Mouse (Mus musculus) hematopoietic stem cell, adult 5-6 weeks (primary cell): ENCODE measurements at regions not wholly inside any gene's neighbourhood (a gene's known extent, or its start where the extent isn't known, plus 50 kb on each side); places are given as distances from the start of the nearest gene placed in this dataset.
A peak's percentile ranks its signal among the peaks of the same experiment; 100 is the strongest.
"Not testable (repeated sequence)": the region's sequence is repeated elsewhere in the genome, so short reads cannot be mapped to it uniquely, and the experiment has no call there.

ENCODE experiments used
- ATAC-seq, 2 experiments: fragments of 125-278 bp in 1 of 2; replicated peaks in 1 of 2; 2 replicates each; pipeline ENCODE4 v1.8.0; 2016 to 2017; ENCODE audit warnings: inconsistent platforms in 2 of 2, mild to moderate bottlenecking in 2 of 2, moderate number of reproducible peaks in 2 of 2, low read depth in 1 of 2, moderate TSS enrichment in 1 of 2; ENCODE audit not compliant: low FRiP score in 2 of 2, poor library complexity in 2 of 2, severe bottlenecking in 2 of 2, insufficient read depth in 1 of 2, low TSS enrichment in 1 of 2

DNA sequence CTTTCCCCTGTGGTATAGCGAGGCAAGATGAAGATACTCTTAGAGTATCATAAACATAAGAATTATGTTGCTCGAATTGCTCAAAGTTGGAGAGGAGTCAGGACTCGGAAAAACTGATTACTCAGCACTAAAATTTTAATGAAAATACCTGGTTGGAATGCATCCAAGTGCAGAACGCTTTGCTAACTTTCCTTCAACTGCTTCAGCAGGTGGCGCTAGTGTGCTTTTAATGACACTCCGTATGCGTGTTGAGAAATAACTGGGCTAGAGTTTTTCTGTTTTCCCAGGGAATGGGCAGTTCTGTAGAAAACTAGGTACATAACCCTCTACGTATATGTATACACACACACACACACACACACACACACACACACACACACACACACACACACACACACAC lies 221.0 kb downstream of the Grxcr1 start:
- peak; percentile 37 to 42; a peak in 1 of 4 replicates for ATAC-seq

DNA sequence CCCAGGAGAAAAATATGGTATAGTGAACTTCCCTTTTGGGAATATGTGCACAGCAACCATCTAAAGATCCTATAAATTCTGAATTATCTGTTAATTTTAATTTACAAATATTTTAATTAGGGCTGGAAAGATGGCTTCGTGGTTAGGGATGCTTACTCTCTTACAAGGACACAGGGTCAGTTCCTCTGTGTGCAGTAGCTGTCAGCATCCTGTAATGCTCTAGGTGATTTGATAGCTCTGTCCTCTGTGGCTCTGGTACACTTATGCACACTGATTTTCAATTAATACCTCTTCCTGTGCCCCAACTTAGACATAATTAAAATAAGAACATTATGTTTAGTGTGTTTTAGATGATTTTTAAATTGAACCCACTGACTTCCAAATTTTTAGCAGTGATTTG lies 221.8 kb downstream of the Grxcr1 start:
- ATAC-seq = no peak

DNA sequence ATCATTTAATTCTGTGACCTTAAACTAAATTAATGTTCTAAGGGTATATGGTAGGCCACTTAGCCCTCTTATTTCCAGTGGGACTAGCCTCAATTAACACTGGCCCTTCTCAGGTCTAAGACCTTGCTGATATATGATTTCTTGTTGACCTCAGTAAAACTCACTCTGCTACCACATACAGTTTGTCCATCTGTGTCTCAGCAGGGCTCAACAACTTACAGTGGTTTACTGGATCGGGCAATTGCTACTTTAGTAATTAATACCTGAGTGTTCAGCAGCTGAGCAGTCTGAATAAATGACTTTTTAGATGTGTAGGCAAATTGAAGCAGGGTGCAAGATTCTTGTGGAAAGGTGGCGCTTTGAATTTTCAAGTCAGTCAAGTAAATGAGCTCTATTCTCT lies 222.5 kb downstream of the Grxcr1 start:
- no peak for ATAC-seq

DNA sequence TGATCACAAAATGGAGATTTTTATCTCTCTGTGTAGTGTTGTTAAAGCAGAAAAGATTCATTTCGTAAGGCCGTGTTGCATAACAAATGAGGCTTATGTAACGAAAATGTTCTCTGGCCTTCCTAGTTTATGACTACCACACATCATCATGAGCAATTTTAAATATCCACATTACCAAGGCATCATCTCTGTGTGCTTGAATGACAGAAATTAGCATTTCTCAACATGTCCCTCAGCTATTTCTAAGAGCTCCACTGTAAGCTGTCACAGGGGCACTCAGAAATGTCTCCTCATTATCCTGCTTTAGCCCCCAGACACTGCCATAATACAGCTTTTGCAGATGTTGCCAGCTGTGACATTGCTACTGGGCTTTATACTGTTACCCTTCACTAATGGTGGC lies 232.6 kb downstream of the Grxcr1 start:
- ATAC-seq = no peak

DNA sequence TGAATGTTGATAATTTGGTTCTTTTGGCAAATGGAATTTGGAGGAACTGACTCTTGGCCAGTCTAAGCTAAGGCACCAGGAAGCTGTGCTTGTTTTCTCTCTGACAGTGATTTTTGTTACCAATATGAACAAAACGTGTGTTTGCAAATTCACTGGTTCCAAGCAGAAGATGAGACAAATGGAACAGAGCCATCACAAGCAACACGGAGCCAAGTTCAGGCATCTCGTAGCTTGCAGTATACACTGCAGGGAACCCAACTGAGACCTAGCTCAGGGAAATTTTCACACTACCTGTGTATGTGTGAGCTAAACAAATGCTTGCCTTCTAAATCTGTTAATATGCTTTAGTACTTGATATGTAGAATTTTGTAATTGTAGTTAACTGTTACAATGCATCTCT lies 242.6 kb downstream of the Grxcr1 start:
- no peak for ATAC-seq

DNA sequence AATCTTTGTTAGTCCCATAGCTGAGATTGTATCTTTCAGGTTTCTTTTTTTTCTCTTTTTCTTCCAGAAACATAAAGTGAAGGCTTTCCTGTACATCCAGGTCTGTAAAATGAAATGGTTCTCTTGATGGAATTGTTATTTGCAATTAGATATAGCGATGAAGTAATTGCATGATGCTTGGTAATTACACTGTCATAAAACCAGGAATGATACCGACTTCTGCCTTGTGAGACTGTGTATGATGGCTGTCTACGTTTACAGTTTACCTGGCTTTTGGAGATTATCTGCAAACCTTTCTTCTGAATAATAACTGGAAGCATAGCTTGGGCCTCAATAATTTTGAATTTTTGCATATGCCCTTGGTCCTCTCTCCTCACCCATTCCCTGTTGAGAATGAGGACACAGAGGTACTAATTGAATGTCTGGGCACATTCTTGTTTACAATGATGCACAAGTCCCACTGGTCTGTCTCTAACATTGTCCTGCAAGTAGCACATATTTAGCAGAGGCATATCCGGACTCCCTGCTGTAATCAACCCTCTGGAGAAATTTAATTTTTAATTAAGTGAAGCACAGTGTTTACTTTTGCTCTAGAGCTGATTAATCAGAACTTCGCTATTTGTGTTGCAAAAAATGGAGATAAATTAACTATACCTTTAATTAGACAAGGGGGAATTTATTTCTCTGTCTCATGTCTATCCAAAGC lies 244.1 kb downstream of the Grxcr1 start:
- no peak for ATAC-seq

DNA sequence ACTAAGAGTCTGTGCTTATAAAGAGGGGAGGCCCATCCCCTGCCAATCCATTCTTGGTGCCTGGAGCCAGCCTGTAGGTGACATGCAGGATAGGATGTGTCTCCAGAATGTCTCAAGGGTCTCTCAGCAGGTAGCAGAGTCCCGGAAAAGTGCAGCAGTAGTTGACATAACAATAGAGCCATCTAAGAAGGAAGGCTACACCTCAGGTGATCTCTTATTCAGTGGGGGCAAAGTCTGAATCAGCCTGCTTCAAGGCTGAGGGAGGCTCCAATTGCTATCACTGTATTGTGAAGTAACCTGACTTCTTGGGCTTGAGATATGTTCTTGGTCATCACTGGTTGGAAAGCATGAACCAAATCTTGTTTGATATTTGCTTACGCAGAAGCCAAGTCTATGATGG lies 264.1 kb downstream of the Grxcr1 start:
- ATAC-seq = not testable (repeated sequence)

DNA sequence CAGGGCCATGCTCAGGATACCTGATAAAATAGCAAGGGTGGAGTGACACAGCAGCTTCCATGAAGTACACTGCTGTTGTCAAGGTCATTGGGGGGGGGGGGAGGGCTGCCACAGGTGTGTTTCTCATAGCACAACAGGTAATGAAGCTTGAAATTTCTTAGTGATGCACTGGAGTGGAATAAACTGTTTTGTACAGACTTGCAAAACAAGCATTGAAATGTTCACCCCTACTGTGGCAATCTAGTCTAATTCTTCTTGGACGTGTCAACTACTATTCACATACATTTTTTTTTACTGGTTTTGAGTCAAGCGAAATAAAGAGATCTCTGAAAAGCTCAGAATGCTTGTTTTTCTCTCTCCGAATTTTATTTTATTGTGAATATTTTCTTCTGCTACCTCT lies 281.6 kb downstream of the Grxcr1 start:
- ATAC-seq = no peak

DNA sequence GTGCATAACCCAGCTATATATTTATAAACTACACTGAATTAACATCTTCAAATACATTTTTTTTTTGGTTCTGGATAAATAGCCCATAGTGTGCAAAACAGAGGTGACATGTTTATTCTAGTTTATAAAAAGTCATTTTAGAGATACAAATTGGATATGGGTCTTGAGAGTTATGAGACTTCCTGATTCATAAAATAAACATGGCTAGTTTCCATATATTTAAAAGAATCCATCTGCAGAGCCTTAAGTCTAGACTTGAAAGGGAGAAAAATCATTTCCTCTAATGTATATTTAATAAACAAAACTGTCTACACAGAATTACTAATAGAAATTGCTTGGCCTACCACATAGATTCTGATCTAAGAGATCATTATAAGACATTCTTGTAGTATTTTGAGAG lies 287.3 kb downstream of the Grxcr1 start:
- ATAC-seq = no peak

DNA sequence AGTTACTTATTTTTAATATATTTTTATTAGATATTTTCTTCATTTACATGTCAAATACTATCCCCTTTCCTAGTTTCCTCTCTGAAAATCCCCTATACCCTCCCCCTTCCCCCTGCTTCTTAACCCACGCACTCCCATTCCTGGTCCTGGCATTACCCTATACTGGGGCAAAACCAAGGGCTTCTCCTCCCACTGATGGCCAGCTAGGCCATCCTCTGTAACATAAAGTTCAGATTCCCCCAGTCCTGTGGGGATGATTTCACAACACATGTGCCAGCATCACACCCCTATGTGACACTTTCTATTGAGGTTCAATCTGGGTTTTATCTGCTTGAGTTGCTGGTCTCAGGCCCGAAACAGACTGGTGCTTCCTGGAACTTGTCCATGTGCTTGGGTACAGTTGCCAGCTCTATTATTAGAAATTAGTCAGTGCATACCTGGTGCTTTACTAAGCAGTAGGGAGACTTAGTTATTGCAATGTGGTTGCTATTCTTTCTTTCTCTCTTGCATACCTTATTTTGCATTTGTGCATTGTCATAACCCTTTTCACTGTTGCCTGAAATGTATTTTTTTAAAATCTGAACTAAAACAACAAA lies 295.5 kb downstream of the Grxcr1 start:
- ATAC-seq = no peak

DNA sequence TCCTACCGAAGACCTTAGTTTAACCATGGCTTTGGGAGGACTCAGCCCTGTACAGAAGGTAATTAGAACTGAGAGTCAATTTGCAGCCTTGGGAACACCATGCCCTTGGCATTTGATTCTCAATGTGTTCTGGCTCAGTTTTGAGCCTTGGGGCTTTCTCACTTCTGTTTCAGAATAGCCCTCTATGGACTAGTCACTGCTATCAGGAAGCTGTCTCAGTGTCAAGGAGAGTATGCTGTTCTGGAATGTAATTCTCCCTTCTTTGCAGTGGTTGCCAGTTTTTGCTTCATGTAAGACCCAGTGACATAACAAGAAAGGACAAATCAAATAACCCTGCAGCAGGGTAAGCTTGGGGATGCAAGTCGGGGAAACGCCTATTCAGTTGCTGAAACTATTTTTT lies 297.7 kb downstream of the Grxcr1 start:
- no peak for ATAC-seq

DNA sequence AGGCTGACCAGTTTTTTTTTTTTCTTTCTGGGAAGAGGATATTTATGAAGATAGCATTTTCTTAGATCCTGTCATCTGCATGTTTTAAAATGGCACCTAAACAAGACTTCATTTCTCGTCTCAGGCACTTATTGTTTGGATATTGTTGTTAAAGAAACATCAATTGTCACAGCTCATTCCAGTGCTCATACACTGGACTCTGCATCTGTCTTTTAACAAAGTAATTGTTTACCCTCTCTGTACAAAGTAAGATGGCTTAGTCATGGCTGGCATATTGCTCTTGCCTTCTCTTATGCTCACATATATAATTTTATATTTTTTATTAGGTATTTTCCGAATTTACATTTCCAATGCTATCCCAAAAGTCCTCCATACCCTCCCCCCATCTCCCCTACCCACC lies 298.2 kb downstream of the Grxcr1 start:
- ATAC-seq = no peak

DNA sequence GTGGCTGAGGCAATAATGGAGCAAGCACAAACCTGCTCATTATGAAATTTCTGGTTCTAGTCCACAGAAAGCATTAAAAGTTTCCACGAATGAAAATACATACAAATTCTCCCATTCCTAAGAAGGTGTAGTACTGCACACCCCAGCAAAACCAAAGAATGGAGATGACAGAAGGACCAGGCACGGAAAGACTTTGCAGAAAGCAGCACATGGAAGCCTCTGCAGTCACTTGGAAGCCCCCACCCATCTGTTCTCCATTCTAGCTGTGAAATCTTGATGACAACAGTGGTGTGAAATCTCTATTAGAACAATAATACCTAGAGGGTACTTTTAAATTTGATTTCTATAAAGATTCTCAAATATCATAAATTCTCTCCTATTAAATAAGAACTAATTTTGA lies 319.3 kb downstream of the Grxcr1 start:
- no peak for ATAC-seq

DNA sequence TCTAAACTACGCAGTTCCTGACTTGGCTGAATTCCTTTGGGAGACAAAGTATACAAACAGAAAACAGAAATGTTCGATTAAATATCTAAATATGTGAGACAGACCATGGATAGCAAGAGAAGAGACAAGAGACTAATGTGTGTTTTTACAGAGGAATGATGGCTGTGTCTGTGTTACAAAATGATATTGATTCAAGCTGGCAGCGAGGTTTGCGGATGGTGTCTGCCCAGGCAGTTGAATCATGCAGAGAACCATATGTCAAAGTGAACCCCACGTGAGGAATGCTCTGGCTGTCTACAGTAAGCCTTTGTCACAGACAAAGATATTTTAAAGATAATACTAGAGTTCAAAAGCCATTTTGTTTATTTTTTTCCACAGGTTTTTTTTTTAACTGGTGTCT lies 320.2 kb downstream of the Grxcr1 start:
- no peak for ATAC-seq

DNA sequence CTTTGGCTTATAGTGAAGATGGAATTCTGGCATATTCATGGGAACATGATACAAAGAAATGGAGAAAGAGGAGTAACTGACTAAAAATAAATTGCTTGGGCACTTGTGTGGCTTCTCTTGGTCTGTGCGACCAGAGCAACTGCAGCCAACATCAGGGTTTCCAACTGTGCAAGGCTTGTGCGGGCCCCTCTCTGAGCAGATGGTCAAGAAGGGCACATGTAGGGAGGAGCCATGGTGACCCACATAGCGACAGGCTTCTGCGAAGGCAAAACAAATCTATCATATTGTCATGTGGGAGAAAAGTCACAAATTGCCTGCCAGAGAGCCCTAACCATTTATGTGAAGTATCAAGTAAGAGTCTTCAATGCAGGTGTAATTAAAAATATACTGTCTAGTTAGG lies 321.6 kb downstream of the Grxcr1 start:
- ATAC-seq = no peak

DNA sequence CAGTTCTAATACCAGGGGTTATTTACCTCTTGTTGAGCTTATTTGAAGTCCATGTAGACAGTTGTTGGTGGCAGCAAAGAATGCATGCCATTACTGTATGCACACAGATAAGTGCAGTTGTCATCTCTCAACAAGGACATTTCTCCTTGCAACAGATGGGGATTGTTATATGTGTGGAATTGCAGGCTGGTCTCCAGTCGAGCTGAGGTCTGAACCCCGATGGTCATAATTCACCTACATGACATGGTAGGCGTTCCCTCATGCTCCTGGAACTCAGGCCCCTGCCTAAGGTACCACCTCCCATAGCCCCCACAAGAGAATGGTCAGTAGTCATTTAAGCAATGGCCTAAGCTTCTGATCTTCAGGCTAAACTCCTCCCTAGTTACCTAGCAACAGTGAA lies 322.2 kb downstream of the Grxcr1 start:
- not testable (repeated sequence) for ATAC-seq

DNA sequence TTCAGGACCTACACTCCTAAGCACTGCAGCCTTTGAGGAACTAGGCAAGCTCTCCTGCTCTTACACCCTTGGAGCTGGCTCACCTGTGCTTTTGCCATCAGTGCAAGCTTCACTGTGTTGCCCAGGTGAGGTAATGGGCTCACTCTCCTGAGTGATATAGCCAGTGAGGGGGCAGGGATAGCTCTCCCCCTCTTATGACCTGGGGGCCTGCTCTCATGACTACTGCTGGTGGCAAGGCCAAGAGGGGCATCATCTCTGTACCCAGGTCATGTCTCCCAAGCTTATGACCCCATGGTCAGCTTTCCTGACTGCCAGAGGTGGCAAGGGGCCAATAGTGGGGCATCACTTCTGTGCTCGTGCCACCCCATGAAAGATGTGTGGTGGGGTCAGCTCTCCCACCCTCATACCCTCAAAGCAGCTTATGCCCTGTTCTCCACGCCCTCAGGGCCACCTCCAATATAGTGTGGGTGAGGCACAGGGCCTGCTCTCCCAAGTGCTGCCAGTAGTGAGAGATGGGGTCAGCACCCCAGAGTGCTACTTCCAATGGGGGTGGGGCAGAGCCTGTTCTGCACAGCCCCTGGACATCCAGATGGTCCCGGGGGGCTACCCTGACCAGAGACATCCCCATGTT lies 330.1 kb downstream of the Grxcr1 start:
- ATAC-seq = no peak

DNA sequence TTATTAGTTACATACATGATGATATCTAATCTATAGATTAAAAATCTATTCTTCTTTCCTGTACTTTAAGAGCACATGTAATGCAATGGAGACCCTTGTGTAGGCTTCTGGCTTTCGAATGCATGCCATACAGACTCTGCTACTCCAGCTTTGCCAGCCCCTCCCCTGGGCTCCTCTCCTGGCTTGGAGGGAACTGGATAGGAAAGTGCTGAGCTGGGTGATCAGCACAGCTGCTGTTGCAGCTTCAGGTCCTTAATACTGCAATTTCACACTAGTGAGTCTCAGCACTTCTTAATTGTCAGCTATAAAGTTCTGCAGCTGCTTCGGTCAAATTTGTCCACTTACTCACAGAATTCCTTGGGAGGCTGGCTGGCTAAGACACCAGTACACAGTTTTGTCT lies 341.4 kb downstream of the Grxcr1 start:
- ATAC-seq = no peak
